Mouse (Mus musculus) limb, embryonic 14.5 days (tissue): Measurements from ENCODE around the gene Hist1h3d. TPM values are rescaled to one million over a fixed set of nuclear protein-coding genes. Genes with fewer than 3 reads are reported as not detected.
A peak's percentile ranks its signal among the peaks of the same experiment; 100 is the strongest.
"Not testable (repeated sequence)": the region's sequence is repeated elsewhere in the genome, so short reads cannot be mapped to it uniquely, and the experiment has no call there.

Experiments used
- ATAC-seq: fragments of 200-750 bp; cut with Nextera tagmentation; 2 replicates; pipeline ENCODE4 v1.8.0; 2017; ENCODE audit warnings: low read depth, moderate number of reproducible peaks, moderate TSS enrichment; ENCODE audit not compliant: low FRiP score
- DNase-seq: peaks from one replicate; pipeline ENCODE4 v3.0.0-alpha.2; 2015; ENCODE audit warnings: low spot score
- H3K27ac ChIP-seq: fragments of 300-500 bp; sonication (generic); replicated peaks from 2 replicates; pipeline ENCODE4 v1.5.1; 2014; ENCODE audit warnings: low read depth, mild to moderate bottlenecking, low read length, moderate library complexity, mixed read lengths
- H3K27me3 ChIP-seq: fragments of 300-500 bp; sonication (generic); 2 replicates; pipeline ENCODE4 v1.6.1; 2014; ENCODE audit warnings: low read length, mixed read lengths; ENCODE audit not compliant: control insufficient read depth, insufficient read depth
- H3K36me3 ChIP-seq: fragments of 300-500 bp; sonication (generic); 2 replicates; pipeline ENCODE4 v1.6.1; 2014; ENCODE audit warnings: mild to moderate bottlenecking, low read length, moderate library complexity, mixed read lengths; ENCODE audit not compliant: control insufficient read depth, insufficient read depth
- H3K4me1 ChIP-seq: fragments of 300-500 bp; sonication (generic); 2 replicates; pipeline ENCODE4 v1.6.1; 2014; ENCODE audit warnings: antibody characterized with exemption, low read length, mixed read lengths; ENCODE audit not compliant: control insufficient read depth, insufficient read depth
- H3K4me2 ChIP-seq: fragments of 300-500 bp; sonication (generic); replicated peaks from 2 replicates; pipeline ENCODE4 v1.6.1; 2014; ENCODE audit warnings: low read depth, mild to moderate bottlenecking, low read length, moderate library complexity; ENCODE audit not compliant: severe bottlenecking
- H3K4me3 ChIP-seq: fragments of 300-500 bp; sonication (generic); replicated peaks from 2 replicates; pipeline ENCODE4 v1.5.1; 2014; ENCODE audit warnings: low read length
- H3K9ac ChIP-seq: fragments of 300-500 bp; sonication (generic); 2 replicates; pipeline ENCODE4 v1.6.1; 2014; ENCODE audit warnings: mild to moderate bottlenecking, low read depth, low read length, moderate library complexity; ENCODE audit not compliant: severe bottlenecking
- H3K9me3 ChIP-seq: fragments of 300-500 bp; sonication (generic); 2 replicates; pipeline ENCODE4 v1.6.1; 2016; ENCODE audit warnings: low read length; ENCODE audit not compliant: control insufficient read depth
- POLR2A ChIP-seq: fragments of 200-500 bp; IDR thresholded peaks from 2 replicates; pipeline ENCODE4 v1.8.0; 2012; ENCODE audit warnings: inconsistent platforms, mild to moderate bottlenecking, moderate library complexity, borderline replicate concordance; ENCODE audit not compliant: insufficient read depth, insufficient read length; ENCODE audit errors: extremely low read depth
- WGBS: fragments of 180-500 bp; shearing (Covaris S2); extraction: QIAGEN DNeasy Blood & Tissue Kit; methylation state at CpG from one replicate; pipeline ENCODE4 v1.1.7; 2014; 5-methylcytosine and 5-hydroxymethylcytosine counted together
- microRNA-seq: library from miRNA; unstranded; fragments of <30 nt; microRNA quantifications from one replicate; pipeline ENCODE4, GENCODE M21; 2016
- polyA plus RNA-seq, 2 experiments: library from polyadenylated mRNA; depleted of rRNA in 1 of 2; stranded (reverse) in 1 of 2; unstranded in 1 of 2; fragments of >200 nt; fragmentation: Nextera tagmentation in 1 of 2; extraction: Ambion mirVana in 1 of 2; gene quantifications; 2 replicates each; pipeline versions ENCODE4 v1.2.1 to v1.2.3; 2012 to 2014

The Hist1h3d gene
- polyA plus RNA-seq, 2 experiments = 6.8 to 30.0 TPM

GRCm38 (mm10) chr13:23620056-23620732, 44.6 kb downstream of the Hist1h3d start:
- TF ChIP-seq POLR2A = no peak
- Histone ChIP-seq H3K27ac (peak overlapping the region; percentile 97), H3K36me3 (no peaks in the 10 kb centered on the region), H3K4me1 (no peaks in the 10 kb centered on the region), H3K9ac (peak overlapping the region; percentile 56), H3K4me3 (peak overlapping the region; percentile 61), H3K9me3 (no peaks in the 10 kb centered on the region), H3K27me3 (no peaks in the 10 kb centered on the region), H3K4me2 (peak overlapping the region; percentile 88)
- whole genome bisulfite sequencing = 50% methylated on average over 12 of the region's 12 CpGs
- ATAC-seq = no peak
- no peak for DNase-seq

GRCm38 (mm10) chr13:23620733-23621531, 45.4 kb downstream of the Hist1h3d start, which contains the start of gene Hist1h2be:
Hist1h2be (minus strand) TSS chr13:23621124.
- TF ChIP-seq POLR2A = no peak
- peak within 1 kb of the TSS; percentile 82 for H3K9ac ChIP-seq
- no peaks in the 10 kb centered on the region for H3K9me3 ChIP-seq
- peak within 1 kb of the TSS; percentile 97 for H3K27ac ChIP-seq
- H3K4me3 ChIP-seq = peak within 1 kb of the TSS; percentile 61
- peak within 1 kb of the TSS; percentile 88 for H3K4me2 ChIP-seq
- DNase-seq (peak; percentile 96), ATAC-seq (peak; percentile 85)
- 1% methylated on average over 27 of the region's 27 CpGs for WGBS
- no peaks in the 10 kb centered on the region for H3K36me3 ChIP-seq
- no peaks in the 10 kb centered on the region for H3K4me1 ChIP-seq
- no peaks in the 10 kb centered on the region for H3K27me3 ChIP-seq

DNA sequence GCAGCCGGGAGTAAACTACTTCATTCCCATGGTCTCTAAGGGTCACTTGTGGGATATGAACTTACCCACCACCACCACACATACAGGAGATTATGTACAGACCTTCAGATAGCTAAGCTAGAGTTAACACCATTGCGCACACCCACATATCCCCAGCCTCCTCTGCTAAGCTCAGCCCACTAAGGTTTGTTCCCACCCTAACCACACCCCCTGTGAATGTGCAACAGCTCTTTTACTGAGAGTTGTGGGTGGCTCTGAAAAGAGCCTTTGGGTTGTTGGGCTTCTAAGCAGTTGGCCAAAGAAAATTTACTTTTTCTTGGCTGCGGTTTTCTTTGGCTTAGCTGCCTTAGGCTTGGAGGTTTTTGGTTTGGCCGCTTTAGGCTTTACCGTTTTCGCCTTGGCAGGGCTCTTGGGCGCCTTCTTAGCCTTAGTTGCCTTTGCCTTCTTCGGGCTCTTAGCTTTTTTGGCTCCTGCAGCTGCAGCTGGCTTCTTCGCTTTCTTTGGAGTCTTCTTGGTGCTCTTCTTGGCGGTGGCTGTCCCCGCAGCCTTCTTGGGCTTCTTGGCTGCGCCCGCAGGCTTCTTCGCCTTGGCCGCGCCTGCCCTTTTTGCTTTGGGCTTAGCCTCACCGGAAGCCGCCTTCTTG, 46.1 kb downstream of the Hist1h3d start:
- Histone ChIP-seq H3K9me3 (no peaks in the 10 kb centered on the region), H3K4me3 (peak overlapping the region; percentile 61), H3K4me1 (no peaks in the 10 kb centered on the region), H3K27ac (peak overlapping the region; percentile 97), H3K27me3 (no peaks in the 10 kb centered on the region), H3K9ac (peak overlapping the region; percentile 82), H3K36me3 (no peaks in the 10 kb centered on the region), H3K4me2 (peak overlapping the region; percentile 88)
- ATAC-seq = peak; percentile 82
- peak; percentile 88 for DNase-seq
- peak; percentile 95; the same call in 1 of the 2 replicates for TF ChIP-seq POLR2A
- under 1% methylated on average over 18 of the region's 18 CpGs for WGBS

DNA sequence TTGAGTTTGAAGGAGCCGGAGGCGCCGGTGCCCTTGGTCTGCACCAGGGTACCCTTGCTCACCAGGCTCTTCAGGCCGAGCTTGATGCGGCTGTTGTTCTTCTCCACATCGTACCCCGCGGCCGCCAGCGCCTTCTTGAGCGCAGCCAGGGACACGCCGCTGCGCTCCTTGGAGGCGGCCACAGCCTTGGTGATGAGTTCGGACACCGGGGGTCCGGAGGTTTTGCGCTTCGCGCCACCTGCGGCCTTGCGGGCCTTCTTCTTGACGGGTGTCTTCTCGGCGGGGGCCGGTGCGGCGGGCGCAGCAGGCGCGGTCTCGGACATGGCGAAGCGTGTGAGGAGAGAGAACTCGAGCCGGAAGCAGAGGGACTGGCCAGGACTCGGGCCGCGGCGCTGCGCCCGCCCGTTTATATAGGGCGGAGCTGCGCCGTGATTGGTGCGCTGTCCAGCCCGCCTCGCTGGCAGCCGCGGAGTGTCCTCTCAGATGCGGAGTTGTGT, 46.7 kb downstream of the Hist1h3d start, which contains the start of gene Hist1h1e:
Hist1h1e (minus strand) TSS at position 384 of the 497 bp plus-strand sequence.
- H3K27me3 ChIP-seq = not testable (repeated sequence)
- under 1% methylated on average over 46 of the region's 53 CpGs for WGBS

GRCm38 (mm10) chr13:23622861-23623450, 47.4 kb downstream of the Hist1h3d start:
- Histone ChIP-seq H3K9ac (peak overlapping the region; percentile 82), H3K9me3 (no peaks in the 10 kb centered on the region), H3K4me1 (no peaks in the 10 kb centered on the region), H3K27ac (peak overlapping the region; percentile 97), H3K4me2 (peak overlapping the region; percentile 88), H3K36me3 (no peaks in the 10 kb centered on the region), H3K4me3 (peak overlapping the region; percentile 61), H3K27me3 (no peaks in the 10 kb centered on the region)
- TF ChIP-seq POLR2A = no peak
- ATAC-seq = no peak
- DNase-seq = peak; percentile 28
- WGBS = 28% methylated on average over 7 of the region's 7 CpGs

More for the DNA sequence above, 46.7 kb downstream of the Hist1h3d start, which contains the start of gene Hist1h1e:
- peak; percentile 89 for ATAC-seq
- not testable (repeated sequence) for H3K36me3 ChIP-seq, H3K9me3 ChIP-seq, H3K4me1 ChIP-seq
- peak within 1 kb of the TSS; percentile 61 for H3K4me3 ChIP-seq
- TF ChIP-seq POLR2A = peak; percentile 97
- DNase-seq = peak; percentile 92
- H3K4me2 ChIP-seq = peak within 1 kb of the TSS; percentile 88
- peak within 1 kb of the TSS; percentile 97 for H3K27ac ChIP-seq
- H3K9ac ChIP-seq = peak within 1 kb of the TSS; percentile 82

Small RNA genes lying within 50 kb of the gene (microRNA-seq; reads per million reads assigned to microRNA genes)
- gene Gm44297 (not detected), gene Gm44359 (not detected), gene Gm44394 (not detected)

Other genes with a start within 250 kb of the Hist1h3d start
Only the 30 nearest of the 35 such genes appear.
- gene Abt1, start 151.9 kb upstream of the Hist1h3d start, polyA plus RNA-seq (2012; rRNA removed) = 6.9 and 9.9 TPM in 2 replicates
- 12.0 and 12.2 TPM in 2 replicates for gene Abt1, start 151.9 kb upstream of the Hist1h3d start, polyA plus RNA-seq (2014; fragmentation: Nextera tagmentation; extraction: Ambion mirVana)
- gene Btn1a1, start 109.9 kb upstream of the Hist1h3d start, polyA plus RNA-seq (2012; rRNA removed) = 0.31 and 0.32 TPM in 2 replicates
- gene Btn1a1, start 109.9 kb upstream of the Hist1h3d start, polyA plus RNA-seq (2014; fragmentation: Nextera tagmentation; extraction: Ambion mirVana) = not detected in 2 replicates
- 0.62 and 0.79 TPM in 2 replicates for gene Btn2a2, start 86.9 kb upstream of the Hist1h3d start, polyA plus RNA-seq (2012; rRNA removed)
- 0.89 and 1.2 TPM in 2 replicates for gene Btn2a2, start 86.9 kb upstream of the Hist1h3d start, polyA plus RNA-seq (2014; fragmentation: Nextera tagmentation; extraction: Ambion mirVana)
- 18.2 and 19.2 TPM in 2 replicates for gene Hist1h4h, start 44.7 kb upstream of the Hist1h3d start, polyA plus RNA-seq (2012; rRNA removed)
- 5.5 and 8.1 TPM in 2 replicates for gene Hist1h4h, start 44.7 kb upstream of the Hist1h3d start, polyA plus RNA-seq (2014; fragmentation: Nextera tagmentation; extraction: Ambion mirVana)
- 557 and 662 TPM in 2 replicates for gene Hist1h2af, start 41.9 kb upstream of the Hist1h3d start, polyA plus RNA-seq (2012; rRNA removed)
- 9.1 and 11.0 TPM in 2 replicates for gene Hist1h2af, start 41.9 kb upstream of the Hist1h3d start, polyA plus RNA-seq (2014; fragmentation: Nextera tagmentation; extraction: Ambion mirVana)
- gene Hist1h3g, start 40.3 kb upstream of the Hist1h3d start, polyA plus RNA-seq (2012; rRNA removed) = 32.6 and 62.7 TPM in 2 replicates
- gene Hist1h3g, start 40.3 kb upstream of the Hist1h3d start, polyA plus RNA-seq (2014; fragmentation: Nextera tagmentation; extraction: Ambion mirVana) = 4.1 and 6.7 TPM in 2 replicates
- gene Hist1h2bh, start 32.4 kb upstream of the Hist1h3d start, polyA plus RNA-seq (2012; rRNA removed) = 5.2 and 6.1 TPM in 2 replicates
- 0.48 and 0.57 TPM in 2 replicates for gene Hist1h2bh, start 32.4 kb upstream of the Hist1h3d start, polyA plus RNA-seq (2014; fragmentation: Nextera tagmentation; extraction: Ambion mirVana)
- 4.1 and 7.4 TPM in 2 replicates for gene Hist1h3f, start 31.7 kb upstream of the Hist1h3d start, polyA plus RNA-seq (2012; rRNA removed)
- 0.65 and 1.00 TPM in 2 replicates for gene Hist1h3f, start 31.7 kb upstream of the Hist1h3d start, polyA plus RNA-seq (2014; fragmentation: Nextera tagmentation; extraction: Ambion mirVana)
- 13.7 and 21.4 TPM in 2 replicates for gene Hist1h4f, start 24.1 kb upstream of the Hist1h3d start, polyA plus RNA-seq (2012; rRNA removed)
- gene Hist1h4f, start 24.1 kb upstream of the Hist1h3d start, polyA plus RNA-seq (2014; fragmentation: Nextera tagmentation; extraction: Ambion mirVana) = 2.6 and 2.8 TPM in 2 replicates
- gene Hist1h1d, start 22.5 kb upstream of the Hist1h3d start, polyA plus RNA-seq (2012; rRNA removed) = 0.50 and 0.62 TPM in 2 replicates
- gene Hist1h1d, start 22.5 kb upstream of the Hist1h3d start, polyA plus RNA-seq (2014; fragmentation: Nextera tagmentation; extraction: Ambion mirVana) = 0.47 and 0.61 TPM in 2 replicates
- 36.1 and 54.1 TPM in 2 replicates for gene Hist1h3e, start 13.4 kb upstream of the Hist1h3d start, polyA plus RNA-seq (2012; rRNA removed)
- gene Hist1h3e, start 13.4 kb upstream of the Hist1h3d start, polyA plus RNA-seq (2014; fragmentation: Nextera tagmentation; extraction: Ambion mirVana) = 6.7 and 7.0 TPM in 2 replicates
- 19.8 and 35.0 TPM in 2 replicates for gene Hist1h2ae, start 4.5 kb upstream of the Hist1h3d start, polyA plus RNA-seq (2012; rRNA removed)
- 103 and 109 TPM in 2 replicates for gene Hist1h2ae, start 4.5 kb upstream of the Hist1h3d start, polyA plus RNA-seq (2014; fragmentation: Nextera tagmentation; extraction: Ambion mirVana)
- gene Hist1h2bg, start 4.4 kb upstream of the Hist1h3d start, polyA plus RNA-seq (2012; rRNA removed) = 38.9 and 60.8 TPM in 2 replicates
- gene Hist1h2bg, start 4.4 kb upstream of the Hist1h3d start, polyA plus RNA-seq (2014; fragmentation: Nextera tagmentation; extraction: Ambion mirVana) = 6.9 and 10.0 TPM in 2 replicates
- gene Hist1h2bf, start 1.6 kb upstream of the Hist1h3d start, polyA plus RNA-seq (2012; rRNA removed) = 17.8 and 25.9 TPM in 2 replicates
- 5.3 and 8.5 TPM in 2 replicates for gene Hist1h2bf, start 1.6 kb upstream of the Hist1h3d start, polyA plus RNA-seq (2014; fragmentation: Nextera tagmentation; extraction: Ambion mirVana)
- gene Hist1h2ad, start 1.4 kb upstream of the Hist1h3d start, polyA plus RNA-seq (2012; rRNA removed) = 6.1 and 13.9 TPM in 2 replicates
- 1.2 and 5.3 TPM in 2 replicates for gene Hist1h2ad, start 1.4 kb upstream of the Hist1h3d start, polyA plus RNA-seq (2014; fragmentation: Nextera tagmentation; extraction: Ambion mirVana)
- 9.4 and 9.8 TPM in 2 replicates for gene Hist1h4d, start 5.8 kb downstream of the Hist1h3d start, polyA plus RNA-seq (2012; rRNA removed)
- 95.5 and 101 TPM in 2 replicates for gene Hist1h4d, start 5.8 kb downstream of the Hist1h3d start, polyA plus RNA-seq (2014; fragmentation: Nextera tagmentation; extraction: Ambion mirVana)
- gene Hist1h2be, start 45.4 kb downstream of the Hist1h3d start, polyA plus RNA-seq (2012; rRNA removed) = 3.0 and 3.4 TPM in 2 replicates
- gene Hist1h2be, start 45.4 kb downstream of the Hist1h3d start, polyA plus RNA-seq (2014; fragmentation: Nextera tagmentation; extraction: Ambion mirVana) = 1.2 and 1.5 TPM in 2 replicates
- 7.4 and 7.7 TPM in 2 replicates for gene Hist1h1e, start 46.8 kb downstream of the Hist1h3d start, polyA plus RNA-seq (2012; rRNA removed)
- gene Hist1h1e, start 46.8 kb downstream of the Hist1h3d start, polyA plus RNA-seq (2014; fragmentation: Nextera tagmentation; extraction: Ambion mirVana) = 15.8 and 16.4 TPM in 2 replicates
- gene Hist1h2ac, start 108.2 kb downstream of the Hist1h3d start, polyA plus RNA-seq (2012; rRNA removed) = 1.6 and 2.7 TPM in 2 replicates
- 0.65 and 0.78 TPM in 2 replicates for gene Hist1h2ac, start 108.2 kb downstream of the Hist1h3d start, polyA plus RNA-seq (2014; fragmentation: Nextera tagmentation; extraction: Ambion mirVana)
- 48.2 and 49.5 TPM in 2 replicates for gene Hist1h2bc, start 108.4 kb downstream of the Hist1h3d start, polyA plus RNA-seq (2012; rRNA removed)
- gene Hist1h2bc, start 108.4 kb downstream of the Hist1h3d start, polyA plus RNA-seq (2014; fragmentation: Nextera tagmentation; extraction: Ambion mirVana) = 34.9 and 44.4 TPM in 2 replicates
- gene Hist1h1t, start 120.1 kb downstream of the Hist1h3d start, polyA plus RNA-seq (2012; rRNA removed) = 0.20 and 0.33 TPM in 2 replicates
- gene Hist1h1t, start 120.1 kb downstream of the Hist1h3d start, polyA plus RNA-seq (2014; fragmentation: Nextera tagmentation; extraction: Ambion mirVana) = 0.21 TPM in 1 of 2 replicates, not detected in the other
- 5.6 and 10.0 TPM in 2 replicates for gene Hist1h4c, start 122.7 kb downstream of the Hist1h3d start, polyA plus RNA-seq (2012; rRNA removed)
- gene Hist1h4c, start 122.7 kb downstream of the Hist1h3d start, polyA plus RNA-seq (2014; fragmentation: Nextera tagmentation; extraction: Ambion mirVana) = 8.7 and 10.2 TPM in 2 replicates
- gene Hfe, start 135.1 kb downstream of the Hist1h3d start, polyA plus RNA-seq (2012; rRNA removed) = 3.6 and 4.5 TPM in 2 replicates
- 9.3 and 10.5 TPM in 2 replicates for gene Hfe, start 135.1 kb downstream of the Hist1h3d start, polyA plus RNA-seq (2014; fragmentation: Nextera tagmentation; extraction: Ambion mirVana)
- gene Hist1h1c, start 163.0 kb downstream of the Hist1h3d start, polyA plus RNA-seq (2012; rRNA removed) = 23.7 and 28.5 TPM in 2 replicates
- gene Hist1h1c, start 163.0 kb downstream of the Hist1h3d start, polyA plus RNA-seq (2014; fragmentation: Nextera tagmentation; extraction: Ambion mirVana) = 24.7 and 27.5 TPM in 2 replicates
- gene Hist1h3c, start 169.8 kb downstream of the Hist1h3d start, polyA plus RNA-seq (2012; rRNA removed) = 41.4 and 92.0 TPM in 2 replicates
- 8.1 and 12.0 TPM in 2 replicates for gene Hist1h3c, start 169.8 kb downstream of the Hist1h3d start, polyA plus RNA-seq (2014; fragmentation: Nextera tagmentation; extraction: Ambion mirVana)
- gene Hist1h2bb, start 171.0 kb downstream of the Hist1h3d start, polyA plus RNA-seq (2012; rRNA removed) = 13.5 and 15.9 TPM in 2 replicates
- gene Hist1h2bb, start 171.0 kb downstream of the Hist1h3d start, polyA plus RNA-seq (2014; fragmentation: Nextera tagmentation; extraction: Ambion mirVana) = 1.2 and 1.4 TPM in 2 replicates
- gene Hist1h2ab, start 175.4 kb downstream of the Hist1h3d start, polyA plus RNA-seq (2012; rRNA removed) = 37.1 and 40.4 TPM in 2 replicates
- gene Hist1h2ab, start 175.4 kb downstream of the Hist1h3d start, polyA plus RNA-seq (2014; fragmentation: Nextera tagmentation; extraction: Ambion mirVana) = 39.0 and 40.1 TPM in 2 replicates
- 52.4 and 65.5 TPM in 2 replicates for gene Hist1h3b, start 176.5 kb downstream of the Hist1h3d start, polyA plus RNA-seq (2012; rRNA removed)
- 6.5 and 12.4 TPM in 2 replicates for gene Hist1h3b, start 176.5 kb downstream of the Hist1h3d start, polyA plus RNA-seq (2014; fragmentation: Nextera tagmentation; extraction: Ambion mirVana)
- 20.0 and 26.6 TPM in 2 replicates for gene Hist1h4b, start 181.2 kb downstream of the Hist1h3d start, polyA plus RNA-seq (2012; rRNA removed)
- 4.4 and 6.6 TPM in 2 replicates for gene Hist1h4b, start 181.2 kb downstream of the Hist1h3d start, polyA plus RNA-seq (2014; fragmentation: Nextera tagmentation; extraction: Ambion mirVana)
- 10.1 and 16.1 TPM in 2 replicates for gene Hist1h4a, start 185.5 kb downstream of the Hist1h3d start, polyA plus RNA-seq (2012; rRNA removed)
- gene Hist1h4a, start 185.5 kb downstream of the Hist1h3d start, polyA plus RNA-seq (2014; fragmentation: Nextera tagmentation; extraction: Ambion mirVana) = 0.84 and 0.90 TPM in 2 replicates